Mouse (Mus musculus): ENCODE data around the gene Armh4. TPM values are rescaled to one million over a fixed set of nuclear protein-coding genes. Genes with fewer than 3 reads are reported as not detected.
"Not testable (repeated sequence)": the region's sequence is repeated elsewhere in the genome, so short reads cannot be mapped to it uniquely, and the experiment has no call there.

Gene Armh4
- polyA plus RNA-seq (2012; ENCODE audit: insufficient read depth, low replicate concordance), result not detected in 2 replicates

DNA sequence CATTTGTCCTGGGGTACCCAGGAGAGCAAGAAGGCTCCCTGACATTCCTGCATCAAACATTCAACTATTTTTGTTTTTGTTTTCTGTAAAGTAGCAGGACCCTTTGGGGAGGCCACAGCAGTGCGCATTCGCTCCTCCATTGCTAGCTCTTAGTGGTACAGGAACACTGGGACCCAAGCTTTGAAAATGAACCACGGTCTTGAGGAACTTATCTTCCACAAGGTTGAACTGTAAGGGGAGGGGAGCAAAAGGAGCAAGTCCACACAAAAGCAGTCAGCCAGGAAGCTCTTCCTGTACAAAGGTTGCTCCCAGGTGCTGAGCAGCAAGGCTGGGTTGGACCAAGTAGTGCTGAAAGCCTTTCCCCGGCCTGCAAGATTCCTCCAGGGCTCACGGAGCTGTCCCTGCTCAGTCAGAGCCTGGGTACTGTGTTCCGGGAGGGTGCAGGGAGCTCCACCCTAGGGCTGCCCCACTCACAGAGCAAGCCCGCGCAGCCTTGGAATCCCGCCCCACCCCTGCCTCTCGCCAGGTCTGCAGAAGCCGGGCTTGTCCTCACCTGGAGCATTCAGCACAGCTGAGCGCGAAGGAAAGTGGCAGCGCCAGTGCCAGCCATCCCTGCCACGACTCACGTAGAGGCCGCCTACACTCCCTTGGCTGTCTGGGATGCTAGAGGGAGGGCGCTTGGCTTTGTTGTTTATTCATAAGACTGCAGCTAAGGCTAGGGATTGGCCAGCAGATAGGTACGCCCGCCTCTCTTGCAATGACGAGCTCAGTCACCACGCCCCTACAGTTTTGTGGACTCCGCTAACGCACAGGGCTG lies at the start of gene Armh4:
Armh4 (minus strand) TSS at position 669 of the 817 bp plus-strand sequence.
- Histone ChIP-seq H3K4me1 (peaks cover 7% of the 10 kb centered on the region; the same call in 1 of the 2 replicates), H3K27me3 (replicated peaks) (peaks cover 7% of the 10 kb centered on the region), H3K9me3 (no peaks in the 10 kb centered on the region), H3K36me3 (replicated peaks; ENCODE audit: low read length) (no peaks in the 10 kb centered on the region), H3K4me3 (replicated peaks) (peak within 1 kb of the TSS; percentile 85)
- TF ChIP-seq FLI1 (IDR thresholded peaks at IDR 0.05; ENCODE audit: low read length), result no peak
- no peak for TF ChIP-seq GATA1 (IDR thresholded peaks at IDR 0.05; ENCODE audit: borderline replicate concordance, low read length)

DNA sequence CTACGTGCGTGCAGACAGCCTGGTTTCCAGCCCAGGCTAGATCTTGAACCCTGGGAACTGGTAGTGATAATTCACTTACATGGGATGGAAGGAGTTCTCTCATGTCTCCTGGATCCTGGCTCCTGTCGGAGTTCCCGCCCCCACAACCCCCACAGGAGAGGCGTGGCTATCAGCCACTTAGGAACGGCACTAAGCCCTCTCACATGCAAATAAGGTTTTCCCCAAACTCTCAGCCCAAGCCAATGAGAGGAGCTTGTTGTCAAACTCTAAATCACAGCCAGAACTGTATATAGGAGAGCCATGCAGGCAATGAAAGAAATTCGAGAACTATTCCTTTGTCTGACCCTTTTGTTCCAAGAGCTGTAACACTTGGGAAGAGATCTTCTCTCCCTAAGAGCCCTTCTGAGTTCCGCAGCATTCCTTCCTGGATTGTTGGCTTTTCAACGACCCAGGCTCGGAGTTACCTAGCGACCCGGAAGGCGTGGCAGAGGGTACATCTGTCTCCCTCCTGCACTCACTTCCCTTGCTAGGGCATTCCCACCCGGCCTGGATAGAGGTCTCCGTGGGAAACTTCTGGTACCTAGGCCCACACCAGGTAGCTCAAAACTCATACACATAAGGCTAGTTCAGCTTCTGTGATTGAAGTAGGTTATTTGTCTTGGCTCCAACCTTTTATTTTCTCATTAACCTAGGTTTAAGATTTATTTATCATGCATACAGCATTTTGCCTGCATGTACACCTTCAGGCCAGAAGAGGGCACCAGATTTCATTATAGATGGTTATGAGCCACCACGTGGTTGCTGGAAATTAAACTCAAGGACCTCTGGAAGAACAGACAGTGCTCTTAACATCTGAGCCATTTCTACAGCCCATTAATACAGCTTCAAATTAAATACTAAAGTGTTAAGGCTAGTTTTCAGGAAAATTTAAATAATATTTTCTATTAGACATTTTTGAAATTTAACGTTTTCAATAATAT lies 46.3 kb upstream of the Armh4 start:
- Histone ChIP-seq H3K36me3 (replicated peaks; ENCODE audit: low read length) (no peaks in the 10 kb centered on the region), H3K4me3 (replicated peaks) (no peak overlapping the region), H3K27me3 (replicated peaks) (no peaks in the 10 kb centered on the region), H3K4me1 (no peaks in the 10 kb centered on the region), H3K9me3 (no peaks in the 10 kb centered on the region)
- TF ChIP-seq GATA1 (IDR thresholded peaks at IDR 0.05; ENCODE audit: borderline replicate concordance, low read length) (no peak), FLI1 (IDR thresholded peaks at IDR 0.05; ENCODE audit: low read length) (no peak)

DNA sequence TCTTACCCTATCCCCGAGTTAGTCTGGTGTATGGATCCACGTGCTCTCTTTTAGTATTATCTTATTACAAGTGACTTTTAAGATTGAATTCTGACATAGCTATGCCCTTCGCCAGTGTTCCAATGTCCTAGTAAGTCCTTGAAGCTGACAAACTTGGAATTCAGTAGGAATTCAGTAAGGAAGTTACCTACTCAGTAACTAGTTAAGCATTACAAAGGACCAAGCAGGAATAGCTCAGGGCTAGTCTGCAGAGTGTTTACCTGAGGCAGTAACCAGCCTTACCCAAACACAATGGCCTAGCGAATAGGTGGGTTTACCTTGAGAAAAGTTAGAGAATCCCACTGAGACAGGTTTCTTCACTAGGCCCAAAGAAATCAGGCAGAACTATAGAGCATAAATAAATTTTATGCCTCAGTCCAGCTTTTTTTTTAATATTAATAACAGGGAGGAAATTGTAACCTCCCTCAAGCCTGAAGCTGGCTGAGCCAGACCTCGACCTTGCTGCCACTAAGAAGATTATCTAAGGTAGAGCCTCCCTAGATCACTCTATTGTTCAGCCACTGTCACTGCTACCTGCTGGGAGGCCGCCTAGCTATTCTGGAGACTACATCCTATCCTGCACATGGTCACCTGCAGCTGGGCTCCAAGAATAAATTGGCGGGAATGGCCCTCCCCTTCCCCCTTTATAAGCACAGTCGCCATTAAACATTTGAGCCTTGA lies 36.7 kb upstream of the Armh4 start:
- H3K36me3 ChIP-seq (replicated peaks; ENCODE audit: low read length); H3K4me1 ChIP-seq; H3K9me3 ChIP-seq; H3K4me3 ChIP-seq (replicated peaks); H3K27me3 ChIP-seq (replicated peaks): not testable (repeated sequence)

DNA sequence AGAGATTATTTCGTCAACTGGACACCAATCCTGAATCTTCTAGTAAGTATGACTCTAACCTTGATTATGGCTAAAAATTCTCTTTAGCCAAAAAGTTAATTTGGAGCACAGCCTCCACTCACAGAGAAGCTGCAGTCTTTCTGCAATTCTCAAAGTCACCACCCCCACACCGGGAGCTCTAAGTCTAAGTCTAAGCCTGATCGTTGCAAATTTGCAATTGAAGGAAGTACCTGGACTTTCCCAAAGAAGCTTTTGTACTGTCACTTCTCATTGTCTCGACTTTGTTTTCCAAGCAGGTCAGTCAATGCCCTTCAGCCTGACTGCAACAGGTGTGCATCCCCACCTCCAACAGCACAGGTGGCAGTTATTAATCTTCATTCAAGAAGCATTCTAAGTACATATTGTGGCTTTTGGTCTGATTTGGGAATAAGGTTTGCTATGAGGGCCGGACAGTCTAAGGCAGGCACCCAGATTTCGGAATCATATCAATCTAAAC lies 35.6 kb upstream of the Armh4 start:
- not testable (repeated sequence) for H3K9me3 ChIP-seq; H3K27me3 ChIP-seq (replicated peaks); H3K4me1 ChIP-seq; H3K4me3 ChIP-seq (replicated peaks); H3K36me3 ChIP-seq (replicated peaks; ENCODE audit: low read length)

DNA sequence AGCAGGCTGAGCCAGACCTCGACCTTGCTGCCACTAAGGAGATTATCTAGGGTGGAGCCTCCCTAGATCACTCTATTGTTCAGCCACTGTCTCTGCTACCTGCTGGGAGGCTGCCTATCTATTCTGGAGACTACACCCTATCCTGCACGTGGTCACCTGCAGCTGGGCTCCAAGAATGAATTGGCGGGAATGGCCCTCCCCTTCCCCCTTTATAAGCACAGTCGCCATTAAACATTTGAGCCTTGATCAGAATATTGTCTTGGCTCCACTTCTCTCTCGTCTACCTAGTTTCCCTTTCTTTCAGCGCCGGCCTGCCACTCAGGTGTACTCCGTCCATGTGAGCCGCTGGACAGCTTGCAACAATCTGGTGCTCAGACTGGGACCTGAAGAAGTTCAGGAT lies 29.8 kb upstream of the Armh4 start:
- not testable (repeated sequence) for H3K4me3 ChIP-seq (replicated peaks); H3K27me3 ChIP-seq (replicated peaks); H3K4me1 ChIP-seq; H3K9me3 ChIP-seq; H3K36me3 ChIP-seq (replicated peaks; ENCODE audit: low read length)

DNA sequence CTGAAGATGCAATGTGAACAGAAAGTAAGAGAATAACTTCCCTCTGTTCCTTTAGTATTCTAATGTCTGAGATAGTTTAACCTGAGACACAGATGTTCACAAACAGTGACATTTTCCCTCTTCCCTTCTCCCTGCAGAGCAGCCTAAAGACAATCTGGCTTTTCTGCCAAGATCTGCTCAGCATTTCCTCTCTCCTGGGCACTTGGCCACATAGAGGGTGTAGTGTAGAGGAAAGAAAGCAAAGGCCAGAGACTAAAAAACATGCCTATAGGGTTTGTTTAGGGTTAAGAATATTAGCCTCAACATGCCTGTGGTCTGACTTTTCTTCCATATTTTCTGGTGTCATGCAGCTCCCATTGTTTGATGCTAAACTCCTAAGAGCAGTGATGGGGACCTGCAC lies 21.9 kb upstream of the Armh4 start:
- H3K36me3 ChIP-seq (replicated peaks; ENCODE audit: low read length); H3K27me3 ChIP-seq (replicated peaks); H3K9me3 ChIP-seq; H3K4me3 ChIP-seq (replicated peaks); H3K4me1 ChIP-seq: not testable (repeated sequence)

DNA sequence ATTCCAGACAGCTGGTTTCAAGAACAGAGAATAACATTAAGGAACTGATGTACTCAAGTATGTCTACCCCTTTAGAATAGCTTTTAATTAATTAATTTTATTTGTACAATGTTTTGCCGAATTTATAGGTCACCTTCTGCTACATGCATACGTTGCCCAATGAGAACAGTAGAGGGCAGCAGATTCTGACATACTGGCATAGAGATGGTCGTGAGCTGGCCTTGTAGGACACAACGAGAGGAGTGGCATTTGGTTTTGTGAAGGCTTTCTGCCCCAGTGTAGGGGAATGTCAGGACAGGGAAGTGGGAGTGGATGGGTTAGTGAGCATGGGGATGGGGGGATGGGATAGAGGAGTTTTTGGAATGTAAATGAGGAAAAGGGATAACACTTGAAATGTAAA lies 18.3 kb upstream of the Armh4 start:
- Histone ChIP-seq H3K4me3 (replicated peaks) (no peak overlapping the region), H3K9me3 (no peaks in the 10 kb centered on the region), H3K36me3 (replicated peaks; ENCODE audit: low read length) (no peaks in the 10 kb centered on the region), H3K4me1 (no peaks in the 10 kb centered on the region), H3K27me3 (replicated peaks) (no peaks in the 10 kb centered on the region)
- TF ChIP-seq GATA1 (IDR thresholded peaks at IDR 0.05; ENCODE audit: borderline replicate concordance, low read length) (no peak), FLI1 (IDR thresholded peaks at IDR 0.05; ENCODE audit: low read length) (no peak)

DNA sequence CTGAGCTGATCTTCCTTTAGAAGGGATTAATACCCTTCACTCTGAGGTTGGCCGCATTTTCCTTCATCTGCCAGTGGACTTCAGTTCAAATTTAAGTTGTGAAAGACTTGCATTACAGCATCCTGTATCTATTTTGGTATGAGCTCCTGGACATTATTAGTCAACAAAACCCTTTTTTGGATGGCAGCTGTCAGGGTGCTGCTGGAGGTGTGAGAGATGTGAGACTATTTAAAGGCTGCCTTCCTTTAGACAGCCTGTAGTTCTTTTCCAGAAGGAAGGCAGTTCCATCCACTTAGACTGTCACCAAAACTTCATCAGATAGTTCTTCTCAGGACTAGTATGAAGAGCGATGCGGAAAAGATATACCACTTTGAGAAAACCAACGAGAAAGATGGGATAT lies 10.8 kb upstream of the Armh4 start:
- H3K36me3 ChIP-seq (replicated peaks; ENCODE audit: low read length), result no peaks in the 10 kb centered on the region
- no peak for TF ChIP-seq GATA1 (IDR thresholded peaks at IDR 0.05; ENCODE audit: borderline replicate concordance, low read length)
- TF ChIP-seq FLI1 (IDR thresholded peaks at IDR 0.05; ENCODE audit: low read length), result no peak
- no peaks in the 10 kb centered on the region for H3K9me3 ChIP-seq
- H3K4me3 ChIP-seq (replicated peaks), result no peak overlapping the region
- no peaks in the 10 kb centered on the region for H3K4me1 ChIP-seq
- no peaks in the 10 kb centered on the region for H3K27me3 ChIP-seq (replicated peaks)

DNA sequence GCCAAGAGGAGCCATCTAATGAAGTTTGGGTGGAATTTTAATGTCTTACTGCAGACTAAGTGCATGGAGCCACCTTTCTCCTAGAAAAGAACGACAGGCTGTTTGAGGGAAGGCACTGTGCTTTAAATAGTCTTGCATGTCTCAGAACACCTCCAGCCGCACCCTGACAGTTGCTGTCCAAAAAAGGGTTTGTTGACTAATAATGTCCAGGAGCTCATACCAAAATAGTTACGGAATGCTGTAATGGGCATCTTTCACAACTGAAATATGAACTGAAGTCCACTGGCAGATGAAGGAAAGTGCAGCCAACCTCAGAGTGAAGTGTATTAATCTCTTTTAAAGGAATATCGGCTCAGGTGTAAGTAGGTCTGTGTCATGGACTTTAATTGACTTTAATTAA lies 7.4 kb upstream of the Armh4 start:
- TF ChIP-seq GATA1 (IDR thresholded peaks at IDR 0.05; ENCODE audit: borderline replicate concordance, low read length), result no peak
- no peak for TF ChIP-seq FLI1 (IDR thresholded peaks at IDR 0.05; ENCODE audit: low read length)
- no peaks in the 10 kb centered on the region for H3K27me3 ChIP-seq (replicated peaks)

DNA sequence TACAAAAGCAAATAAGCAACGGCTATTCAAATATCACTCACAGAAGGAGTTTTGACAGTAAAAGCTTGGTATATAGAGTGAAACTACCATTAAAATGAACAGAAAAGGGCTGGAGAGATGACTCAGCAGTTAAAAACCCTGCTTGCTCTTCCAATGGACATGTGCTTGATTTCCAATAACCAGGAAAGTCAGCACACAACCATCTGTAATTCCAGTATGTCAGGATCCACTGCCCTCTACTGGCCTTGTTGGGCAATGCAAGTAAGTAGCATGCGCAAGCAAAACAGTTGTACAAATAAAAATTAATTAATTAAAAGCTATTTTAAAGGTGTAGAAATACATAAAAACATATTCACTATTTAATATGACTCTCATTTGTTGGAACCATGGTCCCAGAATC lies 2.6 kb upstream of the Armh4 start:
- Histone ChIP-seq H3K4me1 (peaks cover 7% of the 10 kb centered on the region; the same call in 1 of the 2 replicates), H3K36me3 (replicated peaks; ENCODE audit: low read length) (no peaks in the 10 kb centered on the region)
- TF ChIP-seq GATA1 (IDR thresholded peaks at IDR 0.05; ENCODE audit: borderline replicate concordance, low read length) (no peak), FLI1 (IDR thresholded peaks at IDR 0.05; ENCODE audit: low read length) (no peak)

More for the DNA sequence above, 7.4 kb upstream of the Armh4 start:
- Histone ChIP-seq H3K9me3 (no peaks in the 10 kb centered on the region), H3K36me3 (replicated peaks; ENCODE audit: low read length) (no peaks in the 10 kb centered on the region), H3K4me3 (replicated peaks) (no peak overlapping the region), H3K4me1 (no peaks in the 10 kb centered on the region)

More for the DNA sequence above, 2.6 kb upstream of the Armh4 start:
- Histone ChIP-seq H3K4me3 (replicated peaks) (no peak overlapping the region), H3K27me3 (replicated peaks) (peaks cover 7% of the 10 kb centered on the region), H3K9me3 (no peaks in the 10 kb centered on the region)

All from megakaryocyte, embryonic 14.5 days (primary cell).